Comparison of ENCODE assay signal across 7 mouse cellular contexts in genomic region chr11:119603527-119603905, GRCm38 (mm10). TPM values are rescaled to one million over a fixed set of nuclear protein-coding genes. Genes with fewer than 3 reads are reported as not detected.
DNase-seq lines count a peak whose midpoint lies in the region; ATAC-seq and TF ChIP-seq lines count a peak whose summit lies in the region.

No protein-coding gene starts in this region.

- WGBS in lung, adult 2 months = under 1% methylated on average over 30 of the region's 30 CpGs
- under 1% methylated on average over 29 of the region's 30 CpGs for WGBS in forebrain, embryonic 12.5 days
- under 1% methylated on average over 30 of the region's 30 CpGs for WGBS in liver, embryonic 12.5 days (ENCODE audit: insufficient replicate concordance)

- H3K4me3 ChIP-seq in lung, adult 2 months (replicated peaks; ENCODE audit: extremely low read depth, low read depth, low read length) = peak overlapping the region; percentile 99
- peak overlapping the region; percentile 99 for H3K4me3 ChIP-seq in forebrain, embryonic 12.5 days (replicated peaks)
- peak overlapping the region; percentile 99 for H3K4me3 ChIP-seq in liver, embryonic 12.5 days

- H3K9me3 ChIP-seq in forebrain, embryonic 12.5 days = no peaks in the 10 kb centered on the region
- no peaks in the 10 kb centered on the region for H3K9me3 ChIP-seq in liver, embryonic 12.5 days (replicated peaks)

- ATAC-seq in forebrain, embryonic 12.5 days (ENCODE audit: low FRiP score) = no peak
- no peak for ATAC-seq in liver, embryonic 12.5 days
- no peak for ATAC-seq in CD4-positive, CD25-positive, alpha-beta regulatory T cell, adult 4 months

- peak overlapping the region; percentile 93 for H3K4me2 ChIP-seq in forebrain, embryonic 12.5 days
- peak overlapping the region; percentile 92 for H3K4me2 ChIP-seq in liver, embryonic 12.5 days

- H3K27ac ChIP-seq in forebrain, embryonic 12.5 days = peak overlapping the region; percentile 83; the same call in 1 of the 2 replicates
- H3K27ac ChIP-seq in liver, embryonic 12.5 days = peak overlapping the region; percentile 79

- no peak for DNase-seq in lung, adult 2 months
- DNase-seq in lung, postnatal 36 days = no peak
- peak; percentile 29 for DNase-seq in adrenal gland, postnatal 14 days
- DNase-seq in testis, postnatal 14 days (ENCODE audit: low spot score) = peak; percentile 51

- peaks cover 8% of the 10 kb centered on the region; the same call in 1 of the 2 replicates for H3K36me3 ChIP-seq in forebrain, embryonic 12.5 days (replicated peaks)
- H3K36me3 ChIP-seq in liver, embryonic 12.5 days = peaks cover 30% of the 10 kb centered on the region

- H3K4me1 ChIP-seq in lung, adult 2 months (ENCODE audit: control insufficient read depth, insufficient read depth, low read length) = peaks cover 6% of the 10 kb centered on the region
- H3K4me1 ChIP-seq in forebrain, embryonic 12.5 days = peaks cover 13% of the 10 kb centered on the region
- peaks cover 24% of the 10 kb centered on the region for H3K4me1 ChIP-seq in liver, embryonic 12.5 days

- H3K9ac ChIP-seq in forebrain, embryonic 12.5 days = peak overlapping the region; percentile 93
- H3K9ac ChIP-seq in liver, embryonic 12.5 days = peak overlapping the region; percentile 92

- no peaks in the 10 kb centered on the region for H3K27me3 ChIP-seq in forebrain, embryonic 12.5 days
- H3K27me3 ChIP-seq in liver, embryonic 12.5 days (replicated peaks) = peaks cover 3% of the 10 kb centered on the region; the same call in 1 of the 2 replicates

- TF ChIP-seq POLR2A in lung, adult 2 months (IDR thresholded peaks at IDR 0.05; ENCODE audit: borderline replicate concordance, extremely low read depth, low read depth, low read length) = no peak

- TF ChIP-seq CTCF in lung, adult 2 months (IDR thresholded peaks at IDR 0.05; ENCODE audit: insufficient read depth, low read length) = no peak

RNA-seq across cellular contexts. Expression of gene Rptor, which starts 0.8 kb away (rescaled TPM):
- 24.1 and 26.2 TPM in 2 replicates for polyA plus RNA-seq in lung, adult 2 months (2012; rRNA removed)
- total RNA-seq in adrenal gland, postnatal 14 days (2021) = 45.5 and 47.9 TPM in 2 replicates
- polyA plus RNA-seq in forebrain, embryonic 12.5 days (2016; fragmentation: Nextera tagmentation; extraction: Ambion mirVana) = 15.8 and 16.1 TPM in 2 replicates
- 11.3 and 12.5 TPM in 2 replicates for polyA plus RNA-seq in liver, embryonic 12.5 days (2016; fragmentation: Nextera tagmentation; extraction: Ambion mirVana)
- 10 to 100 TPM in 1 of 2 experiments, 1 to 10 TPM in 1; 8.7 to 12.2 TPM for polyA plus RNA-seq in CD4-positive, CD25-positive, alpha-beta regulatory T cell, adult 4 months (2017; shearing (Covaris generic))

RNA-seq across cellular contexts. Expression of gene Nptx1, which starts 56.0 kb away (rescaled TPM):
- 8.7 and 11.8 TPM in 2 replicates for polyA plus RNA-seq in lung, adult 2 months (2012; rRNA removed)
- total RNA-seq in adrenal gland, postnatal 14 days (2021) = 3.3 and 4.1 TPM in 2 replicates
- 4.0 and 4.8 TPM in 2 replicates for polyA plus RNA-seq in forebrain, embryonic 12.5 days (2016; fragmentation: Nextera tagmentation; extraction: Ambion mirVana)
- polyA plus RNA-seq in liver, embryonic 12.5 days (2016; fragmentation: Nextera tagmentation; extraction: Ambion mirVana) = 0.04 and 0.06 TPM in 2 replicates
- not detected for polyA plus RNA-seq in CD4-positive, CD25-positive, alpha-beta regulatory T cell, adult 4 months (2017; shearing (Covaris generic))

Comparison
In these comparisons a context has a peak if more than half of its experiments do, and no peak if none do; other contexts are left out.
1. DNase-seq: peak in adrenal gland, postnatal 14 days (single experiment) and testis, postnatal 14 days (single experiment); none in lung, adult 2 months (single experiment) and lung, postnatal 36 days (single experiment).
2. Peak in every context shown above with its lines, with median percentiles within 50 percentile points of each other: H3K4me3 ChIP-seq.